Mouse (Mus musculus): Measurements from ENCODE around the gene Gpc1.

The Gpc1 gene

DNA sequence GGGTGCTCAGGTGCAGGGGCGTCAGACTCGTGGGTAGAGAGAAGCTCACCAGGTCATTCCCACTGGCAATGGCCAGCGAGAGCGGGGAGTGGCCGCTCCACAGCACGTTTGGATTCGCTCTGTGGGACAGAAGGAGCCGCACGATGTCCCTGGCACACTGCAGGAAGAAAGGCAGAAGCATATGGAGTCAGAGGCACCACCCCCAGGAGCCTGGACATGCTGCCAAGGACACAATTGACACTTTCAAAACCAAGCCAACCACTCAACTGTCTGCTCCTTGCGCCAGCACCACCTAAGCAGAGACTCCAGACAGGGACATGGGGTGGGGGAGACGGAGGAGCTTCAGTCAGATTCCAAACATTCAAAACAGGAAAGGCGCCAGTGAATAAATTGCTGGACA, 47.8 kb downstream of the Gpc1 start:
- DNase-seq (ENCODE audit: low read depth, low spot score), result peak; percentile 98

GRCm38 (mm10) chr1:92880101-92880500, 48.7 kb downstream of the Gpc1 start:
- DNase-seq (ENCODE audit: low read depth, low spot score), result no peak

DNA sequence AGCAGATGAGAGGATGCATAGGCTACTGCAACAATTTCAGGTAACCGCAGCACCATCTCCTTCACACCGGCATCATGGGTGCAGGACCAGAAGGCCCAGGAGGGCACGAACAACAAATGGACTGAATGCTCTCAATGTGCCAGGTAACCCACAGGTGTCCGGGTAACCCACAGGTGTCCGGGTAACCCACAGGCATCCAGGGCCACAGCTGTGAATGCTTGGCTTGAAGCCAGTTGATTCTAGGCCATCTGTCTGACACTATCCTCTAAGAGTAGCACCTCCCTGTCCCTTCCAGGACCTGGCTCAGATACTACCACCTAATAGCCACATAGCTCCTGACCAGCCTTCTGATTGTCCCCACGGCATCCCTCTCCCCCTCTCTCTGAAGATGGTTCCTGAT, 50.5 kb downstream of the Gpc1 start:
- no peak for DNase-seq (ENCODE audit: low read depth, low spot score)

DNA sequence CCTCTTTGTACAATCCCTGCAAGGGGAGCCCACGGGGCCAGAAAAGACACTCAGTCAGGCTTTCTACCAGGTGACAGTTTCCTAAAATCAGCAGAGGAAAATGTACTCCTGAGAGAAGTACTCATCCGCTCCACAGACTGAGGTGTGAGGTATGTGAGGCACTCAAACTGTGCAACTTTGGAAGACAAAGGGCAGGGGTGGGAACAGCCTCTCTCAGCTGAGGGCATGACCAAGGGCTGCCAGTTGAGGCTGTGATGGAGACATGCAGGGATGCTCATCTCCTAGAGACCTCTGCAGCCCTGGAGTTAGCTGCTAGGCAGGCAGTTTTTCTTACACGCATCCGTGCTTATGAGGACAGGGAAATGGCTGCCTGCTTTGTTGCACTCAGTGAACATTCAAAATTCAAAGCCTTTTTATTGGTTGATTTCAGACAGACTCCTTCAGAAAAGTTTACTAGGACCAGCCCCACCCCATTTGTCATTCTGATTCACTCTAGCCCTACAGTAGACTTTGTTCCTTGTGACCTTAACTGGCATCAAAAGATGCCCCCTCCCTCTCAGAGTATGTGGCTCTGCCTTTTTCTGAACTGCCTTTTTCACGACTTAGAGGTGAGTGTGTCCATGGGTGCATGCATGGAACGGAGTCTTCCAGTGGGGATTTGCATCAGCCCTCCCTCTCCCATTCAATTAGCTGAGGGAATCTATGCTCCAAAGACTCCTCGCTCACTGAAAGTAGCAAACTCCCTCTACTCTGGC, 57.6 kb downstream of the Gpc1 start:
- no peak for DNase-seq (ENCODE audit: low read depth, low spot score)

DNA sequence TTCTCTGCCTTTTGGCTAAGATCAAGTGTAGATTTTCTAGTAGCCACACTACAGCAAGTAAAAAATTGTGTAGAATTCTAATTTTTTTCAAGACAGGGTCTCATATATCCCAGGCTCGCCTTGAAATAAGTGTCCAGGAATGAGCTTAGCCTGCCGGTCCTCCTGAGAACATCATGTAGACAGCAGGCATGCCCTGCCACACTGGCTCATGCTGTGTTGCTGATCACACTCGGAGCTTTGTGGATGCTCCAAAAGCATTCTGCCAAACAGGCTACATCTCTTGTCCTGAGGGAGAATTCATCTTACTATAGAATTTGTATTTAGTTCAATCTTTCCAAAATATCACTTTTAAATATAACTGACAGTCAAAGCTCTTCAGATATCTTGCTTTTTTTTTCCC, 61.3 kb downstream of the Gpc1 start:
- peak; percentile 36 for DNase-seq (ENCODE audit: low read depth, low spot score)

GRCm38 (mm10) chr1:92893896-92894295, 62.5 kb downstream of the Gpc1 start:
- no peak for DNase-seq (ENCODE audit: low read depth, low spot score)

DNA sequence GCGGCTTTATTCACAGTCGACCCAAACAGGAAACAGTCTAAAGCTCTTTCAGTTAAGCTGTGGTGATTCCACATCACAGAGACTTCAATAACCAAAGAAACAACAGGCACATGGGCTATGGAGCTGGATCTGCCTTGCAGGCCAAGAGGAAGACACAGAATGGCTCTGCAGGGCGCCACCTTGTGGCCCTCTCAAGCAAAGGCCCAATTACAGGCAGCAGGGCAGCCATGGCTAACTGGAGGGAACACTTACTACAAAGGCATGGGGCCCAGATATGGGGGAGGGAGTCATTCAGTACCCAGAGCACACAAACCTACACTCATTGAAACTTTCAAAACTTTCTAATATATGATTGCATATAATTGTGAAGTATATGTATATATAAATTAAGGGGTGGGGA, 63.6 kb downstream of the Gpc1 start:
- DNase-seq (ENCODE audit: low read depth, low spot score), result peak; percentile 94

DNA sequence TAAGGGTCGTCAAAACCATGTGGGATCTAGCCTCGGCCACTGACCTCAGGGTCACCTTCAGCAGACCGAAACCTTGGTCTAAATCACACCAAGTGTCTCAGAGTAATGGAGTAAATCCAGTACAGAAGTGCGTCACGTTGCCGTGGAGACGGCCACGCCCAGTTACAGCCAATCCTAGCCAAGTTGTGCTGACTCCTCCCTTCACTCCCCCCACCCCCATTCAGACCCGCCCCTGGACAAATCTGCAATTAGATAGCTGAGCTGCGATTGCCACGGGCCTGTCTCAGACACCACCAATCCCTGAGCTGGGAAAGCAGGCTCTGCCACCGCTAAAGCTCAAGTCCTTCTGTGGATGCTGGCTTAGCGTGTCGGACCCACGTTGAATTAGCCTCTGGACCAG, 71.3 kb downstream of the Gpc1 start, which contains the start of gene Ankmy1:
Gene Ankmy1, minus strand, starts transcription at position 121 of the 400 bp plus-strand sequence.
- DNase-seq (ENCODE audit: low read depth, low spot score), result peak; percentile 75

DNA sequence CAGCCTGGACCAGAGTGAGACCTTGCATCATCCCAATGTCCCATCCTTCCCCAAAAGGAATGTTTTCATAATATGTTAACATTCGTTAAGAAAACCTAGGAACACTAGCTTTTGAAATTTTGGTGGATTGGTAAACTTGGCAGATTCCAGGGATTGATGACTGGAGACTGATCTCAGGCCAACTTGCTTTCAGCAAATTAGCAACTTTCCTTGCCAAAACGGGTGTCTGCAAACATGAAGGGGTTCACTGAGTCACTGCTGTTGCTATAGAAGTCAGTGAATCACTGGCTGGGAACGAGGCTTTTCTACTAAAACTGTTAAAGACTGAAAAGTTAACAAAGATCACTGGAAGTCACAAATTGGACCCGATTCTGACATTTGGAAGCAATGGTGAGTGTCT, 72.2 kb downstream of the Gpc1 start:
- peak; percentile 83 for DNase-seq (ENCODE audit: low read depth, low spot score)

DNA sequence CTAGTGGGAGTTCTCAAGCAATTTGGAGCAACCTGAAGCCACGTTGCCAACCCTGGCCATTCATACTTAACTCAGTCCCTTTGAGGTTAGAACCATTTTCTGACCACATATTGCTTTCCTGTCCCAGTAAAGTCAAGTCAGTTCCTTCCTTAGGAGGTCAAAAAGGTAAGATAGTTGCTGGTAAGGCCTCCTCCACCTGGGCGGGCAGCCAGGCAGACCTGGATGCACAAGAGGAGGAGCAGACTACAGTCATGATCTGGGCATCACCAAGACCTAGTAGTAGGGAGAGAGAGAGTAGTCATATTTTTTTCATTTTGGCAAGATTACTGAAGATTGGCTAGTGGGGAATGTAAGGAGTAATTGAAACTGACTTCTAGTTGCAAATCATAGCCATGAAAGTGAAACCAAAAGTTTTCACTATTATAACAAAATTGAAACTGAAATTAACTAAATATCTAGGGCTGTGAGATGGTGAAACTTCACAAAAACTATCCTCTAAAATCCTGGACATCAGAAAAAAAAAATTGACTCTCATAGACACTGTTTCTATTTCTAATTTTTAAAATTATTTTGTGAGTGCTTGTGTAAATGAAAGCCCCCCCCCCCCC, 74.4 kb downstream of the Gpc1 start:
- no peak for DNase-seq (ENCODE audit: low read depth, low spot score)

- peak; percentile 97 for DNase-seq (ENCODE audit: low read depth, low spot score)
These were observed 75.6 kb downstream of the Gpc1 start, which contains the start of gene Dusp28 for GRCm38 (mm10) chr1:92906779-92907631. Dusp28 (plus strand) TSS chr1:92906981.

- DNase-seq (ENCODE audit: low read depth, low spot score), result peak; percentile 27
These were observed 76.4 kb downstream of the Gpc1 start for GRCm38 (mm10) chr1:92907632-92908360.

DNA sequence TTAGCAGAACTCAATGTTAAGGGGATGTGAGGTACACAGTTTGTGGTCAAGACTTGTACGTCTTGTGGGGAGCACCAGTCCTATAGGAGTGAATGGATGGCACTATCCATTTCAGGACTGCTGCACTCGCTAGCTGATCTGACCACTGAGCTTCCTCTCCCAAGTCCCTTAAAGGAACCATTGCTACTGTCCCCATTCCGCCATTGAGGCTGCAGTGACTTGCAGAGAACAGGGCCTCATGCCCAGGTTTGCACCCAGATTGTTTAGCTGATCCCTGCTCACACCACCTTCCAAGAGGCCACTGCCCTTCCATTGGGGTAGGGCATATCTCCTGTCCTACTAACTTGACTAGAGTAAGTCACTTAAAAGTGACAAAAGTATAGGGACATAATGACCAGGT, 77.2 kb downstream of the Gpc1 start:
- DNase-seq (ENCODE audit: low read depth, low spot score), result no peak

- peak; percentile 40 for DNase-seq (ENCODE audit: low read depth, low spot score)
These were observed 77.6 kb downstream of the Gpc1 start for GRCm38 (mm10) chr1:92909068-92909467.

All from brain, adult 2 months (tissue).